Mouse (Mus musculus) embryonic facial prominence, embryonic 13.5 days (tissue): ENCODE measurements around the gene Tmed9. TPM values are rescaled to one million over a fixed set of nuclear protein-coding genes. Genes with fewer than 3 reads are reported as not detected.
"Not testable (repeated sequence)": the region's sequence is repeated elsewhere in the genome, so short reads cannot be mapped to it uniquely, and the experiment has no call there.

Source experiments
- ATAC-seq: fragments of 200-750 bp; cut with Nextera tagmentation; 2 replicates; pipeline ENCODE4 v1.8.0; 2017; ENCODE audit warnings: low read depth; ENCODE audit not compliant: insufficient number of reproducible peaks, insufficient read depth, low FRiP score, low TSS enrichment
- H3K27ac ChIP-seq: fragments of 300-500 bp; sonication (generic); 2 replicates; pipeline ENCODE4 v1.5.1; 2015; ENCODE audit warnings: moderate library complexity, mild to moderate bottlenecking, inconsistent platforms
- H3K27me3 ChIP-seq: fragments of 300-500 bp; sonication (generic); 2 replicates; pipeline ENCODE4 v1.6.1; 2015; ENCODE audit warnings: mild to moderate bottlenecking, inconsistent platforms
- H3K36me3 ChIP-seq: fragments of 300-500 bp; sonication (generic); 2 replicates; pipeline ENCODE4 v1.6.1; 2015; ENCODE audit warnings: mild to moderate bottlenecking, inconsistent platforms
- H3K4me1 ChIP-seq: fragments of 300-500 bp; sonication (generic); 2 replicates; pipeline ENCODE4 v1.6.1; 2015; ENCODE audit warnings: inconsistent platforms
- H3K4me2 ChIP-seq: fragments of 300-500 bp; sonication (generic); 2 replicates; pipeline ENCODE4 v1.6.1; 2015; ENCODE audit warnings: moderate library complexity, mild to moderate bottlenecking, inconsistent platforms
- H3K4me3 ChIP-seq: fragments of 300-500 bp; sonication (generic); 2 replicates; pipeline ENCODE4 v1.5.1; 2015; ENCODE audit warnings: mild to moderate bottlenecking, inconsistent platforms
- H3K9ac ChIP-seq: fragments of 300-500 bp; sonication (generic); 2 replicates; pipeline ENCODE4 v1.6.1; 2015; ENCODE audit warnings: mild to moderate bottlenecking, inconsistent platforms
- H3K9me3 ChIP-seq: fragments of 300-500 bp; sonication (generic); 2 replicates; pipeline ENCODE4 v1.6.1; 2016; ENCODE audit warnings: inconsistent platforms
- WGBS: fragments of 180-500 bp; shearing (Covaris S2); methylation state at CpG from one replicate; pipeline ENCODE4 v1.1.7; 2015; ENCODE audit warnings: mixed read lengths; 5-methylcytosine and 5-hydroxymethylcytosine counted together
- polyA plus RNA-seq: library from polyadenylated mRNA; unstranded; fragments of >200 nt; fragmentation: Nextera tagmentation; extraction: Ambion mirVana; gene quantifications from 2 replicates; pipeline ENCODE4 v1.2.1, GENCODE M21; 2015

The Tmed9 gene
- polyA plus RNA-seq, 1 experiment from 2014 or later, result 158 TPM

GRCm38 (mm10) chr13:55542891-55543290, 30.6 kb upstream of the Tmed9 start:
- 100% methylated on average over 4 of the region's 4 CpGs for WGBS
- Histone ChIP-seq H3K27ac (no peak overlapping the region), H3K4me1 (no peaks in the 10 kb centered on the region), H3K36me3 (peaks cover 99% of the 10 kb centered on the region), H3K9ac (no peak overlapping the region), H3K27me3 (no peaks in the 10 kb centered on the region), H3K9me3 (no peaks in the 10 kb centered on the region), H3K4me3 (no peak overlapping the region), H3K4me2 (no peak overlapping the region)
- ATAC-seq, result no peak

GRCm38 (mm10) chr13:55543447-55543846, 30.1 kb upstream of the Tmed9 start:
- H3K27ac ChIP-seq, result no peak overlapping the region
- no peak overlapping the region for H3K9ac ChIP-seq
- ATAC-seq, result no peak
- H3K9me3 ChIP-seq, result no peaks in the 10 kb centered on the region
- H3K4me3 ChIP-seq, result no peak overlapping the region
- no peaks in the 10 kb centered on the region for H3K27me3 ChIP-seq
- 86% methylated on average over 8 of the region's 8 CpGs for WGBS
- H3K4me2 ChIP-seq, result no peak overlapping the region
- no peaks in the 10 kb centered on the region for H3K4me1 ChIP-seq
- peaks cover 100% of the 10 kb centered on the region for H3K36me3 ChIP-seq

GRCm38 (mm10) chr13:55544792-55545191, 28.7 kb upstream of the Tmed9 start:
- no peak for ATAC-seq
- Histone ChIP-seq H3K4me2 (no peak overlapping the region), H3K4me3 (no peak overlapping the region), H3K27me3 (no peaks in the 10 kb centered on the region), H3K4me1 (no peaks in the 10 kb centered on the region), H3K9me3 (no peaks in the 10 kb centered on the region), H3K27ac (no peak overlapping the region), H3K36me3 (peaks cover 100% of the 10 kb centered on the region), H3K9ac (no peak overlapping the region)
- WGBS, result 90% methylated on average over 6 of the region's 6 CpGs

- Histone ChIP-seq H3K27ac (no peak overlapping the region), H3K27me3 (no peaks in the 10 kb centered on the region), H3K4me1 (no peaks in the 10 kb centered on the region), H3K4me3 (no peak overlapping the region), H3K9me3 (no peaks in the 10 kb centered on the region), H3K9ac (no peak overlapping the region), H3K4me2 (no peak overlapping the region), H3K36me3 (peaks cover 100% of the 10 kb centered on the region)
- no peak for ATAC-seq
- whole genome bisulfite sequencing, result 96% methylated on average over 2 of the region's 2 CpGs
Measured at GRCm38 (mm10) chr13:55547916-55548315, 25.6 kb upstream of the Tmed9 start.

GRCm38 (mm10) chr13:55548426-55548825, 25.1 kb upstream of the Tmed9 start:
- no peak overlapping the region for H3K4me3 ChIP-seq
- H3K27me3 ChIP-seq, result no peaks in the 10 kb centered on the region
- H3K4me1 ChIP-seq, result no peaks in the 10 kb centered on the region
- ATAC-seq, result no peak
- 89% methylated on average over 5 of the region's 5 CpGs for WGBS
- H3K4me2 ChIP-seq, result no peak overlapping the region
- H3K36me3 ChIP-seq, result peaks cover 100% of the 10 kb centered on the region
- no peak overlapping the region for H3K27ac ChIP-seq
- no peak overlapping the region for H3K9ac ChIP-seq
- no peaks in the 10 kb centered on the region for H3K9me3 ChIP-seq

GRCm38 (mm10) chr13:55549061-55549460, 24.5 kb upstream of the Tmed9 start:
- peaks cover 100% of the 10 kb centered on the region for H3K36me3 ChIP-seq
- H3K9me3 ChIP-seq, result no peaks in the 10 kb centered on the region
- no peak overlapping the region for H3K27ac ChIP-seq
- H3K9ac ChIP-seq, result no peak overlapping the region
- WGBS, result 86% methylated on average over 15 of the region's 15 CpGs
- no peak overlapping the region for H3K4me2 ChIP-seq
- ATAC-seq, result no peak
- H3K4me3 ChIP-seq, result no peak overlapping the region
- H3K27me3 ChIP-seq, result no peaks in the 10 kb centered on the region
- no peaks in the 10 kb centered on the region for H3K4me1 ChIP-seq

- Histone ChIP-seq H3K9me3 (no peaks in the 10 kb centered on the region), H3K36me3 (peaks cover 76% of the 10 kb centered on the region), H3K4me3 (no peak overlapping the region), H3K4me2 (no peak overlapping the region), H3K9ac (no peak overlapping the region), H3K27ac (no peak overlapping the region), H3K27me3 (no peaks in the 10 kb centered on the region), H3K4me1 (no peaks in the 10 kb centered on the region)
- no peak for ATAC-seq
- 92% methylated on average over 9 of the region's 9 CpGs for WGBS
Measured at GRCm38 (mm10) chr13:55555921-55556320, 17.6 kb upstream of the Tmed9 start.

GRCm38 (mm10) chr13:55557499-55557898, 16.0 kb upstream of the Tmed9 start:
- 90% methylated on average over 6 of the region's 6 CpGs for WGBS
- ATAC-seq, result no peak
- peaks cover 67% of the 10 kb centered on the region for H3K36me3 ChIP-seq

GRCm38 (mm10) chr13:55563266-55563879, 10.2 kb upstream of the Tmed9 start:
- H3K4me2 ChIP-seq, result no peak overlapping the region
- H3K9me3 ChIP-seq, result no peaks in the 10 kb centered on the region
- no peak overlapping the region for H3K4me3 ChIP-seq
- H3K9ac ChIP-seq, result no peak overlapping the region
- no peak overlapping the region for H3K27ac ChIP-seq
- 59% methylated on average over 7 of the region's 7 CpGs for WGBS
- ATAC-seq, result no peak
- H3K27me3 ChIP-seq, result no peaks in the 10 kb centered on the region
- H3K4me1 ChIP-seq, result peaks cover 4% of the 10 kb centered on the region; the same call in 1 of the 2 replicates
- peaks cover 38% of the 10 kb centered on the region for H3K36me3 ChIP-seq

More at GRCm38 (mm10) chr13:55557499-55557898, 16.0 kb upstream of the Tmed9 start:
- no peaks in the 10 kb centered on the region for H3K27me3 ChIP-seq
- no peak overlapping the region for H3K4me2 ChIP-seq
- no peaks in the 10 kb centered on the region for H3K4me1 ChIP-seq
- no peaks in the 10 kb centered on the region for H3K9me3 ChIP-seq
- no peak overlapping the region for H3K4me3 ChIP-seq
- H3K27ac ChIP-seq, result no peak overlapping the region
- no peak overlapping the region for H3K9ac ChIP-seq

- no peaks in the 10 kb centered on the region for H3K9me3 ChIP-seq
- peaks cover 27% of the 10 kb centered on the region for H3K36me3 ChIP-seq
- peaks cover 17% of the 10 kb centered on the region for H3K4me1 ChIP-seq
- no peaks in the 10 kb centered on the region for H3K27me3 ChIP-seq
- H3K27ac ChIP-seq, result no peak overlapping the region
- H3K4me2 ChIP-seq, result no peak overlapping the region
- no peak overlapping the region for H3K4me3 ChIP-seq
- 88% methylated on average over 6 of the region's 6 CpGs for WGBS
- ATAC-seq, result no peak
- H3K9ac ChIP-seq, result no peak overlapping the region
Measured at GRCm38 (mm10) chr13:55567001-55567400, 6.5 kb upstream of the Tmed9 start.

- Histone ChIP-seq H3K4me1 (peaks cover 21% of the 10 kb centered on the region), H3K4me3 (no peak overlapping the region), H3K9me3 (no peaks in the 10 kb centered on the region), H3K27ac (no peak overlapping the region), H3K9ac (no peak overlapping the region), H3K36me3 (peaks cover 25% of the 10 kb centered on the region), H3K27me3 (no peaks in the 10 kb centered on the region), H3K4me2 (no peak overlapping the region)
- no peak for ATAC-seq
- 89% methylated on average over 2 of the region's 2 CpGs for WGBS
Measured at GRCm38 (mm10) chr13:55567949-55568348, 5.6 kb upstream of the Tmed9 start.

- 83% methylated on average over 4 of the region's 4 CpGs for whole genome bisulfite sequencing
- not testable (repeated sequence) for H3K27me3 ChIP-seq, H3K9ac ChIP-seq, H3K9me3 ChIP-seq, H3K4me2 ChIP-seq, H3K4me3 ChIP-seq, ATAC-seq, H3K27ac ChIP-seq
- peaks cover 22% of the 10 kb centered on the region for H3K36me3 ChIP-seq
- H3K4me1 ChIP-seq, result peaks cover 18% of the 10 kb centered on the region
Measured at GRCm38 (mm10) chr13:55568524-55568923, 5.0 kb upstream of the Tmed9 start.
